40 mouse cellular contexts compared by ENCODE assay signal in genomic region chrX:60054745-60055144, GRCm38 (mm10). TPM values are rescaled to one million over a fixed set of nuclear protein-coding genes. Genes with fewer than 3 reads are reported as not detected.
"Had no signal": no experiment of that assay in that cellular context is flagged by ENCODE, and none has a peak within 500 bp of the region (broad histone marks: within the 10 kb centered on the region; RNA-seq: fewer than 3 reads in every experiment).

No protein-coding gene starts in this region.

- H3K4me2 ChIP-seq: heart, embryonic 11.5 days; heart, embryonic 12.5 days; heart, embryonic 13.5 days; heart, embryonic 15.5 days; hindbrain, embryonic 12.5 days; hindbrain, embryonic 13.5 days; hindbrain, embryonic 14.5 days; hindbrain, embryonic 15.5 days; kidney, embryonic 15.5 days had no signal

- H3K4me1 ChIP-seq: heart, embryonic 10.5 days; heart, embryonic 12.5 days; heart, embryonic 13.5 days; heart, embryonic 15.5 days; hindbrain, embryonic 10.5 days; hindbrain, embryonic 12.5 days; hindbrain, embryonic 13.5 days; hindbrain, embryonic 15.5 days; kidney, embryonic 15.5 days had no signal

- ATAC-seq: hindbrain, embryonic 16.5 days; hindbrain, postnatal 0 days; inflammation-experienced regulatory T-cells, adult 6 months had no signal

- H3K4me3 ChIP-seq: heart, adult 2 months; heart, embryonic 10.5 days; heart, embryonic 12.5 days; heart, embryonic 13.5 days; heart, embryonic 15.5 days; hindbrain, embryonic 10.5 days; hindbrain, embryonic 12.5 days; hindbrain, embryonic 13.5 days; hindbrain, embryonic 15.5 days; kidney, embryonic 15.5 days; layer of hippocampus, adult 2 months; left cerebral cortex, adult 2 months had no signal

- H3K36me3 ChIP-seq: heart, embryonic 10.5 days; heart, embryonic 12.5 days; heart, embryonic 13.5 days; heart, embryonic 15.5 days; hindbrain, embryonic 10.5 days; hindbrain, embryonic 12.5 days; hindbrain, embryonic 13.5 days; hindbrain, embryonic 15.5 days; kidney, embryonic 15.5 days had no signal

- DNase-seq: heart, adult 2 months; heart, postnatal 10 days; heart, postnatal 14 days; heart, postnatal 36 days; heart, postnatal 4 days; kidney, adult 11 months; kidney, adult 18-20 months; kidney, adult 2 months; kidney, adult 8-10 months; kidney, adult 9 months; kidney, postnatal 10 days; kidney, postnatal 14 days; kidney, postnatal 25 days; kidney, postnatal 36 days; kidney, postnatal 4 days; layer of hippocampus, adult 9-11 months; layer of hippocampus, postnatal 36 days had no signal

- H3K9ac ChIP-seq: heart, embryonic 12.5 days; heart, embryonic 13.5 days; heart, embryonic 15.5 days; hindbrain, embryonic 12.5 days; hindbrain, embryonic 13.5 days; hindbrain, embryonic 14.5 days; hindbrain, embryonic 15.5 days; kidney, embryonic 15.5 days had no signal

- H3K27me3 ChIP-seq: heart, embryonic 12.5 days; heart, embryonic 13.5 days; heart, embryonic 15.5 days; hindbrain, embryonic 12.5 days; hindbrain, embryonic 13.5 days; hindbrain, embryonic 15.5 days; kidney, embryonic 15.5 days had no signal

- H3K9me3 ChIP-seq: heart, embryonic 10.5 days; heart, embryonic 12.5 days; heart, embryonic 13.5 days; heart, embryonic 15.5 days; hindbrain, embryonic 10.5 days; hindbrain, embryonic 12.5 days; hindbrain, embryonic 13.5 days; hindbrain, embryonic 15.5 days; kidney, embryonic 15.5 days had no signal

- H3K27ac ChIP-seq: heart, adult 2 months; heart, embryonic 10.5 days; heart, embryonic 13.5 days; heart, embryonic 15.5 days; hindbrain, embryonic 10.5 days; hindbrain, embryonic 12.5 days; hindbrain, embryonic 13.5 days; hindbrain, embryonic 14.5 days; hindbrain, embryonic 15.5 days; hindbrain, postnatal 0 days; kidney, embryonic 15.5 days; kidney, postnatal 0 days; layer of hippocampus, adult 2 months; left cerebral cortex, adult 2 months had no signal

RNA-seq across cellular contexts. Expression of gene F9, which starts 55.5 kb away (rescaled TPM):
- polyA plus RNA-seq: heart, adult 2 months; heart, embryonic 10.5 days; heart, embryonic 11.5 days; heart, embryonic 12.5 days; heart, embryonic 13.5 days; heart, embryonic 14.5 days; heart, embryonic 15.5 days; heart, embryonic 16.5 days; heart, postnatal 0 days; hindbrain, embryonic 10.5 days; hindbrain, embryonic 11.5 days; hindbrain, embryonic 12.5 days; hindbrain, embryonic 13.5 days; hindbrain, embryonic 14.5 days; hindbrain, embryonic 15.5 days; hindbrain, embryonic 16.5 days; hindbrain, postnatal 0 days; inflammation-experienced regulatory T-cells, adult 6 months; kidney, adult 2 months; kidney, embryonic 14.5 days; kidney, embryonic 15.5 days; kidney, embryonic 16.5 days; kidney, postnatal 0 days had no signal
